Mouse (Mus musculus): ENCODE measurements at regions not wholly inside any gene's neighbourhood (a gene's known extent, or its start where the extent isn't known, plus 50 kb on each side); places are given as distances from the start of the nearest gene placed in this dataset.

- WGBS: 52% methylated on average over 2 of the region's 2 CpGs
- no peak overlapping the region for H3K4me2 ChIP-seq (ENCODE audit: low read length)
- no peak overlapping the region for H3K9ac ChIP-seq (ENCODE audit: low read depth, low read length)
- H3K4me3 ChIP-seq (ENCODE audit: low read depth, low read length): no peak overlapping the region
- H3K4me1 ChIP-seq (ENCODE audit: control insufficient read depth, insufficient read depth, low read length): no peaks in the 10 kb centered on the region
- ATAC-seq: no peak
- no peaks in the 10 kb centered on the region for H3K27me3 ChIP-seq (ENCODE audit: control insufficient read depth, insufficient read depth, low read depth, low read length)
- no peak overlapping the region for H3K27ac ChIP-seq (ENCODE audit: low read length)
- H3K9me3 ChIP-seq (replicated peaks; ENCODE audit: control insufficient read depth, low read length, poor library complexity, severe bottlenecking): no peaks in the 10 kb centered on the region
- no peaks in the 10 kb centered on the region for H3K36me3 ChIP-seq (ENCODE audit: control insufficient read depth, insufficient read depth, low read length)
These were observed 108.7 kb downstream of the Zfp648 start for GRCm38 (mm10) chr1:154309650-154310049.
